Mouse (Mus musculus) neural tube, embryonic 14.5 days (tissue): ENCODE measurements at regions not wholly inside any gene's neighbourhood (a gene's known extent, or its start where the extent isn't known, plus 50 kb on each side); places are given as distances from the start of the nearest gene placed in this dataset.

Experiments
- ATAC-seq: fragments of 200-750 bp; cut with Nextera tagmentation; 2 replicates; pipeline ENCODE4 v1.8.0; 2017; ENCODE audit warnings: low read depth, mild to moderate bottlenecking, moderate TSS enrichment, moderate library complexity
- H3K27ac ChIP-seq: fragments of 300-500 bp; sonication (generic); 2 replicates; pipeline ENCODE4 v1.5.1; 2014; ENCODE audit warnings: low read depth, mild to moderate bottlenecking, control low read depth, low read length, moderate library complexity, mixed read lengths
- H3K27me3 ChIP-seq: fragments of 300-500 bp; sonication (generic); 2 replicates; pipeline ENCODE4 v1.6.1; 2014; ENCODE audit warnings: low read length; ENCODE audit not compliant: control insufficient read depth, insufficient read depth
- H3K36me3 ChIP-seq: fragments of 300-500 bp; sonication (generic); 2 replicates; pipeline ENCODE4 v1.6.1; 2014; ENCODE audit warnings: low read length, mixed read lengths; ENCODE audit not compliant: control insufficient read depth, insufficient read depth
- H3K4me1 ChIP-seq: fragments of 300-500 bp; sonication (generic); 2 replicates; pipeline ENCODE4 v1.6.1; 2014; ENCODE audit warnings: low read length; ENCODE audit not compliant: control insufficient read depth, insufficient read depth
- H3K4me2 ChIP-seq: fragments of 300-500 bp; sonication (generic); 2 replicates; pipeline ENCODE4 v1.6.1; 2014; ENCODE audit warnings: mild to moderate bottlenecking, low read depth, low read length, control low read depth
- H3K4me3 ChIP-seq: fragments of 300-500 bp; sonication (generic); 2 replicates; pipeline ENCODE4 v1.5.1; 2014; ENCODE audit warnings: low read depth, low read length, control low read depth, mixed read lengths
- H3K9ac ChIP-seq: fragments of 300-500 bp; sonication (generic); replicated peaks from 2 replicates; pipeline ENCODE4 v1.6.1; 2014; ENCODE audit warnings: low read depth, mild to moderate bottlenecking, control low read depth, low read length, mixed read lengths
- H3K9me3 ChIP-seq: fragments of 300-500 bp; sonication (generic); 2 replicates; pipeline ENCODE4 v1.6.1; 2016; ENCODE audit warnings: low read length; ENCODE audit not compliant: control insufficient read depth
- WGBS: fragments of 180-500 bp; shearing (Covaris S2); extraction: QIAGEN DNeasy Blood & Tissue Kit; methylation state at CpG from one replicate; pipeline ENCODE4 v1.1.7; 2014; 5-methylcytosine and 5-hydroxymethylcytosine counted together

DNA sequence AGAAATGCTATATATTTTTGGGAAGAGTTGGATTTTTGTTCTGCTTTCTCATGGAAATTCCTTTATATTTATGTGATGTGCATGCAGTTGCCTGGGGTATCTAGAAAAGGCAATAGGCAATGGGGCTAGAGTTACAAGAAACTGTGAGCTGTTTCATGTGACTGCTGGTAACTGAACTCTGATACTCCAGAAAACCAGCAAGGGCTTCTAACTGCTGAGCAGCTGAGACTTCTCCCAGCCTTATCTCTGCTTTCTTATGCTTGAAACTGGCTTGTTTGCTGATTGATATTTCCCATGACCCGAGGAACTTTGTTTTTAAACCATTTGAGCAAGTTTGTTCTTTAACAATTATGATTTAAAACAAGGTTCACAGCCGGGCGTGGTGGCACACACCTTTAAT lies 491.9 kb downstream of the Cetn3 start:
- Histone ChIP-seq H3K4me1 (no peaks in the 10 kb centered on the region), H3K4me3 (no peak overlapping the region), H3K9me3 (no peaks in the 10 kb centered on the region), H3K4me2 (no peak overlapping the region), H3K36me3 (no peaks in the 10 kb centered on the region), H3K9ac (no peak overlapping the region), H3K27ac (no peak overlapping the region), H3K27me3 (no peaks in the 10 kb centered on the region)
- ATAC-seq, result no peak
- 81% methylated on average over 3 of the region's 3 CpGs for WGBS

DNA sequence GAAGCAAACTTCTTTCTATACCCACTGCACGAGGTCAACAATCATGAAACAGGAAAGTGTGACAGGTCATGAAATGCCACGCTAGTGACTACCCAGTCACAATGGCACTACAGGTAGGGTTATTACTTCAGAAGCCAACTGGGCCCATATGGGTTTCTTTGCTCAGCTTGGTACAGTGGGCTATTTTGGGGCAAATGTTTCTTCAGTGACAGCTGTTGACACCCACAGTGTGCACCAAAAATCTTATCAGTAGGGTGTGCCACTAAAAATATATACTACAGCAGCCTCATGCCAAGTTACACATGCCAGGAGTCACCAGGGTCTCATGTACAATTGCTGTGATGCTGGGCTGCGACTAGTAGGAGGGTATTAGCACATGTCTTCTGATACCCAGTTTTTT lies 493.1 kb downstream of the Cetn3 start:
- 87% methylated on average over 3 of the region's 3 CpGs for WGBS
- H3K9ac ChIP-seq, result no peak overlapping the region
- H3K4me1 ChIP-seq, result no peaks in the 10 kb centered on the region
- H3K4me2 ChIP-seq, result no peak overlapping the region
- no peaks in the 10 kb centered on the region for H3K27me3 ChIP-seq
- no peaks in the 10 kb centered on the region for H3K36me3 ChIP-seq
- ATAC-seq, result no peak
- no peaks in the 10 kb centered on the region for H3K9me3 ChIP-seq
- no peak overlapping the region for H3K4me3 ChIP-seq
- no peak overlapping the region for H3K27ac ChIP-seq

DNA sequence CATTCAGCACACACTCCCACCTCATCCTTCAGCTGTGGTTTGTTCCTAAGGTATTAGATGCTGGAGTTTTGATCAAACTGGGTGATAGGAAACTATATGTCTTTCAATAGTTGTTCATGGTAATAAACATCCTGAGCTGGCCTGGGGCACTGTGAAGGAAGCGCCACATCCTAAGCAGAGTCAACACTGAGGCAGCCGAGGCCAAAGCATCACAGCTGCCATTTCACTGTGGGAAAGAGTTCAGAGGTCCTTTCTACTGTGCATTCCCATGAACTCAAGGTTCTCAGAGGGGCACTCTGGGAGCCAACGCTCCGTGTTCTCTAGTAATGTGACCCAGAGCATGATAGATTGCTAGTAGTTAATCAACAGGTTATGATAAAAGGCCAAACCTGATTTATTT lies 497.9 kb downstream of the Cetn3 start:
- 64% methylated on average over 4 of the region's 4 CpGs for WGBS

DNA sequence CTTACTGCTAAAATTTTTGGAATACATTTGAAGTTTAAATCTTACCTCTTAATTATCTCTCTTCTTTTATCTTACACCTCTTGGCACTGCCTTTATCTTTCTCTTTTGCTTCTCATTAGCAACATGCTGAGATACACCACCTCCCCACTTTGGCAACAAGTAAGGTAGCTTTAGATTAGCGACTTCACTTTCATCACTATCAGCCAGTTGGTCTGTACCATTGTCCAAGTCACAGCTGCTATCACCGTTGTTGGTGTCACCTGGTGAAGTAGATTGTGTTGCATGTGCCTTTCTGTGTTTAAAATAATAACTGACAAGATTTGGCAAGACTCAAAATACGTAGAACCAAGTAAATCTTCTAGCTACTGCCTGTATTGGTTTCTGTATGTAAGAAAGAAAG lies 513.0 kb downstream of the Cetn3 start:
- H3K4me3 ChIP-seq, result no peak overlapping the region
- no peak for ATAC-seq
- H3K27me3 ChIP-seq, result no peaks in the 10 kb centered on the region
- no peak overlapping the region for H3K27ac ChIP-seq
- H3K36me3 ChIP-seq, result no peaks in the 10 kb centered on the region
- H3K9ac ChIP-seq, result no peak overlapping the region
- H3K4me2 ChIP-seq, result no peak overlapping the region
- H3K4me1 ChIP-seq, result no peaks in the 10 kb centered on the region
- H3K9me3 ChIP-seq, result no peaks in the 10 kb centered on the region
- 55% methylated on average over 3 of the region's 3 CpGs for WGBS

More for the DNA sequence above, 497.9 kb downstream of the Cetn3 start:
- H3K27ac ChIP-seq, result no peak overlapping the region
- no peaks in the 10 kb centered on the region for H3K27me3 ChIP-seq
- no peaks in the 10 kb centered on the region for H3K4me1 ChIP-seq
- no peak overlapping the region for H3K4me2 ChIP-seq
- H3K4me3 ChIP-seq, result no peak overlapping the region
- no peaks in the 10 kb centered on the region for H3K36me3 ChIP-seq
- no peak for ATAC-seq
- no peaks in the 10 kb centered on the region for H3K9me3 ChIP-seq
- H3K9ac ChIP-seq, result no peak overlapping the region

- no peak overlapping the region for H3K4me3 ChIP-seq
- no peaks in the 10 kb centered on the region for H3K36me3 ChIP-seq
- H3K27ac ChIP-seq, result no peak overlapping the region
- H3K4me1 ChIP-seq, result no peaks in the 10 kb centered on the region
- H3K4me2 ChIP-seq, result no peak overlapping the region
- H3K27me3 ChIP-seq, result no peaks in the 10 kb centered on the region
- no peak for ATAC-seq
- H3K9me3 ChIP-seq, result no peaks in the 10 kb centered on the region
- no peak overlapping the region for H3K9ac ChIP-seq
- 40% methylated on average over 2 of the region's 2 CpGs for WGBS
Observed at GRCm38 (mm10) chr13:82304227-82304626, 521.4 kb downstream of the Cetn3 start.

GRCm38 (mm10) chr13:82305076-82305475 lies 522.2 kb downstream of the Cetn3 start:
- no peaks in the 10 kb centered on the region for H3K4me1 ChIP-seq
- no peaks in the 10 kb centered on the region for H3K36me3 ChIP-seq
- H3K4me3 ChIP-seq, result no peak overlapping the region
- H3K9me3 ChIP-seq, result no peaks in the 10 kb centered on the region
- H3K4me2 ChIP-seq, result no peak overlapping the region
- ATAC-seq, result no peak
- no peak overlapping the region for H3K27ac ChIP-seq
- H3K9ac ChIP-seq, result no peak overlapping the region
- no peaks in the 10 kb centered on the region for H3K27me3 ChIP-seq
- WGBS, result 54% methylated on average over 6 of the region's 6 CpGs

DNA sequence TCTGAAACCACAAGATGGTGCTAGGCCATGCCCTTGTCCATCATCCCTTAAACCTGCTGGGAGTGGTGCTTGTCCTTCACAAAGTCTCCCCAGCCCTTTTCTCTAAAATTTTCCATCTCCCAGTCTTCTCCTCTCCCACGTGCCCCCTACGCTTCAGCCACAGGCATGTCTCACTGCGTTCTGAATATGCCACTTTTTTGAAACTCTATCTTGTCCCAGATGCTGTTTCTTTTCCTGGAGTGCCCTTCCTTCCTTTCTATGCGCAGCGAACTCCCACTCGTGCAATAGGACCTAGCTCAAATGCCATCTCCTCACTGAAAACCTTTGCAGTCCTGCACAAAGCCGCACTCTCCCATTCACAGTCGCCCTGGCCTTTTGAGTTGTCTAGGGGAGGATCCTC lies 525.5 kb downstream of the Cetn3 start:
- no peak for ATAC-seq
- Histone ChIP-seq H3K4me3 (no peak overlapping the region), H3K4me2 (no peak overlapping the region), H3K4me1 (no peaks in the 10 kb centered on the region), H3K27ac (no peak overlapping the region), H3K9me3 (no peaks in the 10 kb centered on the region), H3K27me3 (no peaks in the 10 kb centered on the region), H3K36me3 (no peaks in the 10 kb centered on the region), H3K9ac (no peak overlapping the region)
- 91% methylated on average over 8 of the region's 8 CpGs for WGBS

DNA sequence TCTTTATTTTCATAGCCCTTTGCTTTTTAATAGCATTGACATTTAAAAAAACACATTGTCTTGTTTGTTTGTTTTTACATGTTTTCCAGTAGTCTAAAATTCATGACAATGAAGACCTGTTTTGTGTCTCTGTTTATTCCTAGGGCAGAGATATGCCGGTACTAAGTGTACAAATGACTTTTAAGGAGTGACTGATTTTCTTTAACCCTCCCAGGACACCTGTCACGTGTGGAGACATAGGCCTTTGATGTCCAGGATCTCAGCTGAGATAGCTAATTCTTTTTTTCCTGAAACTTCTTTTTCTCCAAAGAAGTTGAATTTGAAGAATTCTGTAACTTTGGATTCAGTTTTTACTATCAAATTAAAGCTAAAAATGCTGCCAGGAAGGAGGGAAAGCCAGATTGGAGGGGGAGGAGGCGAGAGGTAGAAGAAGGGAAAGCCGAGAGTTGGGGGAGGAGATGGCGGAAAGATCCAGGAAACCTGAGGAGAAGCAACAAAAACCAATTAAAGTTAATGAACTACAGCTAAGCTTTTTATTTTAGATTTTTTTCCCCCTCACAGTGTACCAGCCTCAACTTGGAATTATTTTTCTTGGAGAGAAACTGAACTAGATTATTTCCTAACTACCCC lies 533.8 kb downstream of the Cetn3 start:
- Histone ChIP-seq H3K4me2 (no peak overlapping the region), H3K9me3 (no peaks in the 10 kb centered on the region), H3K9ac (no peak overlapping the region), H3K27ac (no peak overlapping the region), H3K4me3 (no peak overlapping the region), H3K27me3 (no peaks in the 10 kb centered on the region), H3K4me1 (no peaks in the 10 kb centered on the region), H3K36me3 (no peaks in the 10 kb centered on the region)
- no peak for ATAC-seq
- WGBS, result 77% methylated on average over 5 of the region's 5 CpGs

GRCm38 (mm10) chr13:82317203-82317580 lies 534.3 kb downstream of the Cetn3 start:
- Histone ChIP-seq H3K27ac (no peak overlapping the region), H3K9me3 (no peaks in the 10 kb centered on the region), H3K4me1 (no peaks in the 10 kb centered on the region), H3K36me3 (no peaks in the 10 kb centered on the region), H3K4me2 (no peak overlapping the region), H3K4me3 (no peak overlapping the region), H3K9ac (no peak overlapping the region), H3K27me3 (no peaks in the 10 kb centered on the region)
- WGBS, result 87% methylated on average over 2 of the region's 2 CpGs
- no peak for ATAC-seq
